Mouse (Mus musculus) heart, embryonic 12.5 days (tissue): ENCODE data around the gene Cdk13. TPM values are rescaled to one million over a fixed set of nuclear protein-coding genes. Genes with fewer than 3 reads are reported as not detected.

Experiments used
- ATAC-seq: fragments of 200-750 bp; cut with Nextera tagmentation; 2 replicates; pipeline ENCODE4 v1.8.0; 2017; ENCODE audit warnings: moderate TSS enrichment, moderate library complexity; ENCODE audit not compliant: insufficient number of reproducible peaks, low FRiP score
- H3K27ac ChIP-seq: fragments of 300-500 bp; sonication (generic); 2 replicates; pipeline ENCODE4 v1.5.1; 2016; ENCODE audit warnings: mild to moderate bottlenecking, moderate library complexity; ENCODE audit not compliant: poor library complexity, severe bottlenecking
- H3K27me3 ChIP-seq: fragments of 300-500 bp; sonication (generic); replicated peaks from 2 replicates; pipeline ENCODE4 v1.6.1; 2016; ENCODE audit warnings: mild to moderate bottlenecking, moderate library complexity
- H3K36me3 ChIP-seq: fragments of 300-500 bp; sonication (generic); 2 replicates; pipeline ENCODE4 v1.6.1; 2016; ENCODE audit warnings: mild to moderate bottlenecking, moderate library complexity
- H3K4me1 ChIP-seq: fragments of 300-500 bp; sonication (generic); replicated peaks from 2 replicates; pipeline ENCODE4 v1.6.1; 2016; ENCODE audit warnings: mild to moderate bottlenecking
- H3K4me2 ChIP-seq: fragments of 300-500 bp; sonication (generic); 2 replicates; pipeline ENCODE4 v1.6.1; 2016; ENCODE audit warnings: mild to moderate bottlenecking, moderate library complexity
- H3K4me3 ChIP-seq: fragments of 300-500 bp; sonication (generic); 2 replicates; pipeline ENCODE4 v1.5.1; 2016; ENCODE audit warnings: mild to moderate bottlenecking
- H3K9ac ChIP-seq: fragments of 300-500 bp; sonication (generic); 2 replicates; pipeline ENCODE4 v1.6.1; 2016; ENCODE audit warnings: mild to moderate bottlenecking, moderate library complexity
- H3K9me3 ChIP-seq: fragments of 300-500 bp; sonication (generic); replicated peaks from 2 replicates; pipeline ENCODE4 v1.6.1; 2016; ENCODE audit warnings: mild to moderate bottlenecking, moderate library complexity
- WGBS: fragments of 180-500 bp; shearing (Covaris S2); methylation state at CpG from one replicate; pipeline ENCODE4 v1.1.7; 2016; 5-methylcytosine and 5-hydroxymethylcytosine counted together
- polyA plus RNA-seq: library from polyadenylated mRNA; unstranded; fragments of >200 nt; fragmentation: Nextera tagmentation; extraction: Ambion mirVana; gene quantifications from 2 replicates; pipeline ENCODE4 v1.2.1, GENCODE M21; 2016

The Cdk13 gene
- polyA plus RNA-seq, 1 experiment from 2014 or later, result 13.0 TPM

GRCm38 (mm10) chr13:17754997-17755396, 49.9 kb downstream of the Cdk13 start:
- no peak for ATAC-seq
- Histone ChIP-seq H3K4me1 (no peaks in the 10 kb centered on the region), H3K36me3 (peaks cover 9% of the 10 kb centered on the region; the same call in 1 of the 2 replicates), H3K9me3 (no peaks in the 10 kb centered on the region), H3K4me3 (no peak overlapping the region), H3K9ac (no peak overlapping the region), H3K27ac (no peak overlapping the region), H3K27me3 (no peaks in the 10 kb centered on the region), H3K4me2 (no peak overlapping the region)
- WGBS, result 81% methylated on average over 4 of the region's 4 CpGs

- no peak overlapping the region for H3K9ac ChIP-seq
- no peak overlapping the region for H3K27ac ChIP-seq
- H3K9me3 ChIP-seq, result no peaks in the 10 kb centered on the region
- no peak overlapping the region for H3K4me3 ChIP-seq
- H3K27me3 ChIP-seq, result no peaks in the 10 kb centered on the region
- H3K4me1 ChIP-seq, result no peaks in the 10 kb centered on the region
- 92% methylated on average over 3 of the region's 3 CpGs for WGBS
- H3K4me2 ChIP-seq, result no peak overlapping the region
- peaks cover 12% of the 10 kb centered on the region for H3K36me3 ChIP-seq
- no peak for ATAC-seq
Observed at GRCm38 (mm10) chr13:17728798-17729197, 76.1 kb downstream of the Cdk13 start.

GRCm38 (mm10) chr13:17727922-17728321, 77.0 kb downstream of the Cdk13 start:
- Histone ChIP-seq H3K4me3 (no peak overlapping the region), H3K27me3 (no peaks in the 10 kb centered on the region), H3K9ac (no peak overlapping the region), H3K9me3 (no peaks in the 10 kb centered on the region), H3K27ac (no peak overlapping the region), H3K4me1 (no peaks in the 10 kb centered on the region), H3K36me3 (peaks cover 12% of the 10 kb centered on the region), H3K4me2 (no peak overlapping the region)
- 88% methylated on average over 4 of the region's 4 CpGs for WGBS
- no peak for ATAC-seq

GRCm38 (mm10) chr13:17717357-17717756, 87.5 kb downstream of the Cdk13 start:
- peaks cover 26% of the 10 kb centered on the region for H3K36me3 ChIP-seq
- H3K4me2 ChIP-seq, result no peak overlapping the region
- no peaks in the 10 kb centered on the region for H3K27me3 ChIP-seq
- H3K4me1 ChIP-seq, result no peaks in the 10 kb centered on the region
- H3K9me3 ChIP-seq, result no peaks in the 10 kb centered on the region
- no peak overlapping the region for H3K9ac ChIP-seq
- no peak for ATAC-seq
- H3K27ac ChIP-seq, result no peak overlapping the region
- H3K4me3 ChIP-seq, result no peak overlapping the region
- 91% methylated on average over 1 of the region's 1 CpGs for WGBS

GRCm38 (mm10) chr13:17708784-17709311, 96.0 kb downstream of the Cdk13 start:
- H3K27ac ChIP-seq, result no peak overlapping the region
- H3K4me1 ChIP-seq, result no peaks in the 10 kb centered on the region
- 81% methylated on average over 5 of the region's 5 CpGs for WGBS
- H3K9me3 ChIP-seq, result no peaks in the 10 kb centered on the region
- ATAC-seq, result no peak
- no peak overlapping the region for H3K9ac ChIP-seq
- no peaks in the 10 kb centered on the region for H3K27me3 ChIP-seq
- no peak overlapping the region for H3K4me2 ChIP-seq
- no peak overlapping the region for H3K4me3 ChIP-seq
- H3K36me3 ChIP-seq, result peaks cover 3% of the 10 kb centered on the region; the same call in 1 of the 2 replicates

- no peak for ATAC-seq
- Histone ChIP-seq H3K4me2 (no peak overlapping the region), H3K27me3 (no peaks in the 10 kb centered on the region), H3K9ac (no peak overlapping the region), H3K9me3 (no peaks in the 10 kb centered on the region), H3K27ac (no peak overlapping the region), H3K4me3 (no peak overlapping the region), H3K4me1 (peaks cover 5% of the 10 kb centered on the region), H3K36me3 (peaks cover 9% of the 10 kb centered on the region; the same call in 1 of the 2 replicates)
- WGBS, result 86% methylated on average over 6 of the region's 6 CpGs
Observed at GRCm38 (mm10) chr13:17705188-17705826, 99.6 kb downstream of the Cdk13 start.

GRCm38 (mm10) chr13:17702311-17702710, 102.6 kb downstream of the Cdk13 start:
- Histone ChIP-seq H3K4me1 (peaks cover 8% of the 10 kb centered on the region), H3K36me3 (peaks cover 12% of the 10 kb centered on the region), H3K27ac (no peak overlapping the region), H3K4me2 (no peak overlapping the region), H3K4me3 (no peak overlapping the region), H3K9me3 (no peaks in the 10 kb centered on the region), H3K27me3 (no peaks in the 10 kb centered on the region), H3K9ac (no peak overlapping the region)
- no peak for ATAC-seq

GRCm38 (mm10) chr13:17701322-17701721, 103.6 kb downstream of the Cdk13 start:
- Histone ChIP-seq H3K9me3 (no peaks in the 10 kb centered on the region), H3K36me3 (peaks cover 12% of the 10 kb centered on the region), H3K9ac (no peak overlapping the region), H3K4me3 (no peak overlapping the region), H3K4me1 (peaks cover 8% of the 10 kb centered on the region), H3K4me2 (no peak overlapping the region), H3K27me3 (no peaks in the 10 kb centered on the region), H3K27ac (no peak overlapping the region)
- ATAC-seq, result no peak

- 85% methylated on average over 3 of the region's 3 CpGs for WGBS
- no peak for ATAC-seq
Observed at GRCm38 (mm10) chr13:17700090-17700715, 104.7 kb downstream of the Cdk13 start.

GRCm38 (mm10) chr13:17695898-17696580, 108.9 kb downstream of the Cdk13 start:
- peak overlapping the region; percentile 71 for H3K4me2 ChIP-seq
- no peak for ATAC-seq
- peak overlapping the region; percentile 94 for H3K9ac ChIP-seq
- 9% methylated on average over 7 of the region's 7 CpGs for WGBS
- H3K36me3 ChIP-seq, result peaks cover 3% of the 10 kb centered on the region; the same call in 1 of the 2 replicates
- H3K27me3 ChIP-seq, result no peaks in the 10 kb centered on the region
- peak overlapping the region; percentile 90 for H3K4me3 ChIP-seq
- H3K27ac ChIP-seq, result peak overlapping the region; percentile 91
- no peaks in the 10 kb centered on the region for H3K9me3 ChIP-seq
- peaks cover 7% of the 10 kb centered on the region for H3K4me1 ChIP-seq

More at GRCm38 (mm10) chr13:17700090-17700715, 104.7 kb downstream of the Cdk13 start:
- Histone ChIP-seq H3K4me3 (no peak overlapping the region), H3K9me3 (no peaks in the 10 kb centered on the region), H3K4me1 (peaks cover 8% of the 10 kb centered on the region), H3K27ac (no peak overlapping the region), H3K4me2 (no peak overlapping the region), H3K9ac (no peak overlapping the region), H3K27me3 (no peaks in the 10 kb centered on the region), H3K36me3 (peaks cover 12% of the 10 kb centered on the region)
